Mouse (Mus musculus) kidney, postnatal 14 days (tissue): ENCODE measurements around the gene Cpne1.
"Not testable (repeated sequence)": the region's sequence is repeated elsewhere in the genome, so short reads cannot be mapped to it uniquely, and the experiment has no call there.

Experiments
- DNase-seq: peaks from one replicate; pipeline ENCODE4 v3.0.0; 2022; ENCODE audit warnings: mixed read lengths

Gene Cpne1

GRCm38 (mm10) chr2:156111358-156112079, at the start of gene Cpne1, which contains the start of gene Rbm12:
TSS of gene Cpne1 (minus strand) at chr2:156111965.
TSS of gene Rbm12 (minus strand) at chr2:156111978.
- DNase-seq, result peak; percentile 95

GRCm38 (mm10) chr2:156151538-156151937, 39.8 kb upstream of the Cpne1 start:
- no peak for DNase-seq

GRCm38 (mm10) chr2:156147316-156147915, 35.7 kb upstream of the Cpne1 start:
- no peak for DNase-seq

- DNase-seq, result no peak
These were observed 34.7 kb upstream of the Cpne1 start for GRCm38 (mm10) chr2:156146272-156146989.

GRCm38 (mm10) chr2:156145486-156146130, 33.8 kb upstream of the Cpne1 start:
- no peak for DNase-seq

- DNase-seq, result peak; percentile 94
These were observed 32.4 kb upstream of the Cpne1 start, which contains the start of the genes Romo1 and Nfs1 for GRCm38 (mm10) chr2:156143953-156144724. TSS of gene Romo1 (plus strand) at chr2:156144039. TSS of gene Nfs1 (minus strand) at chr2:156144186.

GRCm38 (mm10) chr2:156143367-156143766, 31.6 kb upstream of the Cpne1 start:
- no peak for DNase-seq

GRCm38 (mm10) chr2:156142820-156143219, 31.1 kb upstream of the Cpne1 start:
- DNase-seq, result no peak

GRCm38 (mm10) chr2:156135695-156136094, 23.9 kb upstream of the Cpne1 start:
- no peak for DNase-seq

- DNase-seq, result no peak
These were observed 22.4 kb upstream of the Cpne1 start for GRCm38 (mm10) chr2:156134161-156134560.

- no peak for DNase-seq
These were observed 15.2 kb upstream of the Cpne1 start, which contains the start of gene Gm28036 for GRCm38 (mm10) chr2:156126992-156127391. TSS of gene Gm28036 (minus strand) at chr2:156127092.

- peak; percentile 15 for DNase-seq
These were observed 12.0 kb upstream of the Cpne1 start for GRCm38 (mm10) chr2:156123731-156124130.

- no peak for DNase-seq
These were observed 7.8 kb upstream of the Cpne1 start for GRCm38 (mm10) chr2:156119566-156119965.

- not testable (repeated sequence) for DNase-seq
These were observed 287 bp upstream of the Cpne1 start for GRCm38 (mm10) chr2:156112080-156112423.

- DNase-seq, result peak; percentile 6
These were observed 973 bp downstream of the Cpne1 start for GRCm38 (mm10) chr2:156110627-156111357.

GRCm38 (mm10) chr2:156091926-156092325, 19.8 kb downstream of the Cpne1 start:
- DNase-seq, result no peak

GRCm38 (mm10) chr2:156089799-156090198, 22.0 kb downstream of the Cpne1 start:
- no peak for DNase-seq

GRCm38 (mm10) chr2:156087391-156088110, 24.2 kb downstream of the Cpne1 start:
- no peak for DNase-seq

GRCm38 (mm10) chr2:156084541-156084940, 27.2 kb downstream of the Cpne1 start:
- no peak for DNase-seq

GRCm38 (mm10) chr2:156080391-156080790, 31.4 kb downstream of the Cpne1 start:
- DNase-seq, result no peak

GRCm38 (mm10) chr2:156079674-156080073, 32.1 kb downstream of the Cpne1 start:
- DNase-seq, result no peak
